Mouse (Mus musculus): ENCODE measurements at regions not wholly inside any gene's neighbourhood (a gene's known extent, or its start where the extent isn't known, plus 50 kb on each side); places are given as distances from the start of the nearest gene placed in this dataset.

DNA sequence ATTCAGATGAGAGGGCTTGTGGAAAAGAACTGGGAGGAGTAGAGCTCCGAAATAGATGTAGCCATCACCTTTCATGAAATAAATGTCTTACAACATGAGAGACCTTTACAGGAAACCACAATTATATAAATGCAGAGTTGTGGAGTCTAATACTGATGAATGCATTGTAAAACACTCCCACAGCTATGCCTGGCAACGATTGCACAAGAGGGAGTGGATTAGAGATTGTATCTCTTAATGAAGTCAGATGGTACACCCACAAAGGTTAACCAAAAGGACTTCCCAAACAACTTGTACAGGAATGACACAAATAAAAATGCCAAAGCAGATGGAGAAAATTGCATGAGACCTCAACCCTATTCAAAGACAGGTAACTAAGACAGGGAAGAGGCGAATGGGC, 733.1 kb downstream of the Slitrk6 start:
- no peak for TF ChIP-seq CTCF (IDR thresholded peaks at IDR 0.05; ENCODE audit: low read depth)
- no peak overlapping the region for H3K27ac ChIP-seq
- H3K9me3 ChIP-seq (replicated peaks; ENCODE audit: low read length), result no peaks in the 10 kb centered on the region
- no peak overlapping the region for H3K4me2 ChIP-seq (ENCODE audit: low read length)
- H3K9ac ChIP-seq (ENCODE audit: low read depth, low read length), result no peak overlapping the region
- H3K36me3 ChIP-seq (ENCODE audit: insufficient read depth, low read length), result no peaks in the 10 kb centered on the region
- no peaks in the 10 kb centered on the region for H3K27me3 ChIP-seq (ENCODE audit: insufficient read depth, low read length)
- DNase-seq (ENCODE audit: low spot score) (no peak), ATAC-seq (replicated peaks; ENCODE audit: low FRiP score, low read depth) (no peak)
- 67% methylated on average over 3 of the region's 3 CpGs for WGBS
- H3K4me3 ChIP-seq (replicated peaks; ENCODE audit: low read depth, low read length), result no peak overlapping the region
- no peaks in the 10 kb centered on the region for H3K4me1 ChIP-seq (replicated peaks; ENCODE audit: insufficient read depth, low read length)

DNA sequence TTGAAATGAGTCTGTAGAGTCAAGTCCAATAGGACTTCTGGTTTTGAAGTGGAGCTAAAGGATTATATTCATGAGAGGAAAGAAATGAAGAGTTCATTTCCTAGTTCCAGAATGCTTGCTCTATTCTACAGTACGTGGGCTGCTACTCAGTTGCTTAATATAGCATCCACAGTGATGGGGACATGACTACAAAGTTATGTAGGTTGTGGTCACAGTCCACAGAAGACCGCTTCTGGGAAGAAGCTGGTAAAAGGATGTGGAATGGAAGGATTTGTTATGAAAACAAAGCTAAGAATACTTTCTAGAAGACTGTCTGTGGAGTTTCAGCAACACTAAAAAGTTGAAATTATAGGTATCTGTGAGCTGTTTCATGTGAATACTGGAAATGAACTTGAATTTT, 739.8 kb downstream of the Slitrk6 start:
- no peaks in the 10 kb centered on the region for H3K4me1 ChIP-seq (replicated peaks; ENCODE audit: insufficient read depth, low read length)
- ATAC-seq (replicated peaks; ENCODE audit: low FRiP score, low read depth) (no peak), DNase-seq (ENCODE audit: low spot score) (no peak)
- 73% methylated on average over 2 of the region's 2 CpGs for WGBS
- H3K4me3 ChIP-seq (replicated peaks; ENCODE audit: low read depth, low read length), result no peak overlapping the region
- no peak overlapping the region for H3K27ac ChIP-seq
- no peaks in the 10 kb centered on the region for H3K27me3 ChIP-seq (ENCODE audit: insufficient read depth, low read length)
- no peaks in the 10 kb centered on the region for H3K36me3 ChIP-seq (ENCODE audit: insufficient read depth, low read length)
- no peaks in the 10 kb centered on the region for H3K9me3 ChIP-seq (replicated peaks; ENCODE audit: low read length)
- no peak overlapping the region for H3K9ac ChIP-seq (ENCODE audit: low read depth, low read length)
- H3K4me2 ChIP-seq (ENCODE audit: low read length), result no peak overlapping the region
- TF ChIP-seq CTCF (IDR thresholded peaks at IDR 0.05; ENCODE audit: low read depth), result no peak

DNA sequence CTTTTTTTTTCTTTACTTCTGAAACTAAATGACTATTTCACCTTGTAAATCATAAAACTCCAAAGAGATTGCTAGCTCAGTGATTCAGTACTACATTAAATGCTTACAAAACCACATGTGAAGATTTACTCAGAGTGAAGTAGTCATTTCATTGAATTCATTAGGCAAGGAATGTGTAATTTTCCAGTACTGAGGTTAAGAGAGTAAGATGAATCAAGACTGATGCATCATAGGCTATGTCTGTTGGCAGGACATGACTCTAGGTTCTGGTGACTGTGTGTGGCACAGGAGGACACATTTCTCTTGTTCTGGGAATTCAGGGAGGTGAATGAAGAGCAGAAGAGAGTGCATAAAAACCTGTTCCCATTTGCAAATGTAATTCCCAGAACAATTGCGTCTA, 741.7 kb downstream of the Slitrk6 start:
- H3K27me3 ChIP-seq (ENCODE audit: insufficient read depth, low read length), result no peaks in the 10 kb centered on the region
- no peak overlapping the region for H3K9ac ChIP-seq (ENCODE audit: low read depth, low read length)
- no peaks in the 10 kb centered on the region for H3K36me3 ChIP-seq (ENCODE audit: insufficient read depth, low read length)
- WGBS, result 87% methylated on average over 1 of the region's 1 CpGs
- no peak for TF ChIP-seq CTCF (IDR thresholded peaks at IDR 0.05; ENCODE audit: low read depth)
- ATAC-seq (replicated peaks; ENCODE audit: low FRiP score, low read depth) (no peak), DNase-seq (ENCODE audit: low spot score) (no peak)
- no peak overlapping the region for H3K4me3 ChIP-seq (replicated peaks; ENCODE audit: low read depth, low read length)
- no peak overlapping the region for H3K4me2 ChIP-seq (ENCODE audit: low read length)
- H3K4me1 ChIP-seq (replicated peaks; ENCODE audit: insufficient read depth, low read length), result no peaks in the 10 kb centered on the region
- H3K27ac ChIP-seq, result no peak overlapping the region
- no peaks in the 10 kb centered on the region for H3K9me3 ChIP-seq (replicated peaks; ENCODE audit: low read length)

DNA sequence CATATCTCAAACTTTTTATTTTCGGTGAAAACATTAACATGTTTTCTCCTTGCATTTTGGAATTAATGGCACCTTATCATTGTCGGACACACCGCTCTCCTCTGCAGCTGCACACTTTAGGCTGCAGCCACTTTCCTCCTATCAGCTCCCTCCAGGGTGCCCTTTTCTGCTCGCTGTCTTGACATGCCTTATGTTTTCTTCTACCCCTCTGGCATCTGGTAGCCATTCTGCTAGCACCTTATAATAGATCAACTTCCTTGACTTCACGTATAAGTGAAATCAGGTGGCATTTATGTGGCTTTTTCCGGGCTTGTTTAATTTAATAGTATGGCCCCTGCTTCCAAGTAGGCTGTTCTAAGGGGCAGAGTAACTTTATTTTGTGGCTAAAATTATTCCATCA, 747.8 kb downstream of the Slitrk6 start:
- no peak for TF ChIP-seq CTCF (IDR thresholded peaks at IDR 0.05; ENCODE audit: low read depth)
- H3K9me3 ChIP-seq (replicated peaks; ENCODE audit: low read length), result no peaks in the 10 kb centered on the region
- no peaks in the 10 kb centered on the region for H3K36me3 ChIP-seq (ENCODE audit: insufficient read depth, low read length)
- no peak overlapping the region for H3K4me2 ChIP-seq (ENCODE audit: low read length)
- no peak overlapping the region for H3K9ac ChIP-seq (ENCODE audit: low read depth, low read length)
- DNase-seq (ENCODE audit: low spot score) (no peak), ATAC-seq (replicated peaks; ENCODE audit: low FRiP score, low read depth) (no peak)
- 78% methylated on average over 6 of the region's 6 CpGs for WGBS
- no peak overlapping the region for H3K4me3 ChIP-seq (replicated peaks; ENCODE audit: low read depth, low read length)
- no peaks in the 10 kb centered on the region for H3K4me1 ChIP-seq (replicated peaks; ENCODE audit: insufficient read depth, low read length)
- no peaks in the 10 kb centered on the region for H3K27me3 ChIP-seq (ENCODE audit: insufficient read depth, low read length)
- H3K27ac ChIP-seq, result no peak overlapping the region

DNA sequence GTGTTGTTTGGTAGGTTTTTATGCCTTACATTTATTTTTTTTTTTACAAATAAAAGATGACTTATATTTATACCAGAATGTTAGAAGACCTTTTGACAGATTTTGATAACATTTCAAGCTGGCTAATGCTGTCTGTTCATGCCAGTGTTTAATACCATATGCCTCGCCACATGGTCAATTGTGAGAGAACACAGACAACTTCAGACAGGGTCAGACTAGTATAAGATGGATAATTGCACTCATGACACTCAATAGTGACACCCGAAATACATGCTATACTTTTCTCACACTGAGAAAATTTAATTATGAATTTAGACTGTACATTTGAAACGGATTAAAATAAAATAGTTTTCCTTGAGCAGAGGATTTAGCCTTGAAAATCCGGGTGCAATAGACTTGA, 769.9 kb downstream of the Slitrk6 start:
- Histone ChIP-seq H3K27ac (no peak overlapping the region), H3K4me2 (ENCODE audit: low read length) (no peak overlapping the region), H3K9ac (ENCODE audit: low read depth, low read length) (no peak overlapping the region), H3K36me3 (ENCODE audit: insufficient read depth, low read length) (no peaks in the 10 kb centered on the region), H3K9me3 (replicated peaks; ENCODE audit: low read length) (no peaks in the 10 kb centered on the region), H3K4me1 (replicated peaks; ENCODE audit: insufficient read depth, low read length) (no peaks in the 10 kb centered on the region), H3K4me3 (replicated peaks; ENCODE audit: low read depth, low read length) (no peak overlapping the region), H3K27me3 (ENCODE audit: insufficient read depth, low read length) (no peaks in the 10 kb centered on the region)
- TF ChIP-seq CTCF (IDR thresholded peaks at IDR 0.05; ENCODE audit: low read depth), result no peak
- WGBS, result 74% methylated on average over 4 of the region's 4 CpGs
- ATAC-seq (replicated peaks; ENCODE audit: low FRiP score, low read depth) (no peak), DNase-seq (ENCODE audit: low spot score) (no peak)

DNA sequence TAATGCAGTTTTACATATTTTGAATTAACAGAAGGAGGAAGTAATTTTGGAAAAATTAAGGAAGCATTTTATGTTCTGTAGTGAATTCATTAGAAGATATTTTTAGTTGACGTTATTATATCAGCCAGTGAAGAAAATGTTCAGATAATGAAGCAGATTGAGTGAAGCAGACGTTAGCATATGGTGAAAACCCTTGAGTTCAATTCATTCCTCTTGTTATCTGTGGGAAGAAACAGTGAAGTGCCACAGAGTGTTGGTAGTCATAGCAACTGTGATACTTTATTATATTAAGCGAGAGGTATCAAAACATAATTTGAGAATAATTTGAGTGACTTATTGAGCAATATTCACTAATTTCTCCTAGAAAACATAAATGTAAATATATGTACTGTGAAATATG, 796.9 kb downstream of the Slitrk6 start:
- no peak for ATAC-seq (replicated peaks; ENCODE audit: low FRiP score, low read depth)
- WGBS, result 87% methylated on average over 3 of the region's 3 CpGs
- Histone ChIP-seq H3K36me3 (ENCODE audit: insufficient read depth, low read length) (no peaks in the 10 kb centered on the region), H3K4me3 (replicated peaks; ENCODE audit: low read depth, low read length) (no peak overlapping the region), H3K27ac (no peak overlapping the region), H3K27me3 (ENCODE audit: insufficient read depth, low read length) (no peaks in the 10 kb centered on the region), H3K9me3 (replicated peaks; ENCODE audit: low read length) (no peaks in the 10 kb centered on the region), H3K4me1 (replicated peaks; ENCODE audit: insufficient read depth, low read length) (no peaks in the 10 kb centered on the region), H3K9ac (ENCODE audit: low read depth, low read length) (no peak overlapping the region), H3K4me2 (ENCODE audit: low read length) (no peak overlapping the region)
- DNase-seq (ENCODE audit: low spot score), result no peak
- TF ChIP-seq CTCF (IDR thresholded peaks at IDR 0.05; ENCODE audit: low read depth), result no peak

DNA sequence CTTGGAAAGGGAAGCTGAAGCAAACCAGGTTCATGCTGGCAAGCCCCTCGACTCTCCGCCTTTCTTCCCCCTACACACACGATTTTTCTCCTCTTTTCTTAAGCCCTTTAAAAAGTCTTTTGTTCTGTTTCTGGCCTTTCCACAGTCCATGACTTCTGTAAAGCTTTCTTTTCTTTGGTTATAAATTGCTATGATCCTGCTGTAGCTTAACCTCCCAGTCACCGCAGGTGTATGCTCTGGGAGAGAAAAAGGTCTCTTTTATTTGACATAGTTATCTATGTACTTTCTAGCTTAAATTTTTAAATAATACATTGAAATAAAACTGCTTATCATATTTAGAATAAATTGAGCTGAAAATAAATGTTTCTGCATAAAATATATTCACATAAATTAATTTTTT, 813.0 kb downstream of the Slitrk6 start:
- Histone ChIP-seq H3K27ac (no peak overlapping the region), H3K4me2 (ENCODE audit: low read length) (no peak overlapping the region), H3K36me3 (ENCODE audit: insufficient read depth, low read length) (no peaks in the 10 kb centered on the region), H3K9me3 (replicated peaks; ENCODE audit: low read length) (no peaks in the 10 kb centered on the region), H3K4me3 (replicated peaks; ENCODE audit: low read depth, low read length) (no peak overlapping the region), H3K9ac (ENCODE audit: low read depth, low read length) (no peak overlapping the region), H3K4me1 (replicated peaks; ENCODE audit: insufficient read depth, low read length) (no peaks in the 10 kb centered on the region), H3K27me3 (ENCODE audit: insufficient read depth, low read length) (no peaks in the 10 kb centered on the region)
- WGBS, result 91% methylated on average over 4 of the region's 4 CpGs
- DNase-seq (ENCODE audit: low spot score) (no peak), ATAC-seq (replicated peaks; ENCODE audit: low FRiP score, low read depth) (no peak)
- TF ChIP-seq CTCF (IDR thresholded peaks at IDR 0.05; ENCODE audit: low read depth), result no peak
